Comparison of ENCODE assay signal across 9 mouse cellular contexts in genomic region chr12:77039295-77039952, GRCm38 (mm10).
DNase-seq lines count a peak whose midpoint lies in the region; ATAC-seq lines count a peak whose summit lies in the region.
"Had no signal": no experiment of that assay in that cellular context is flagged by ENCODE, and none has a peak within 500 bp of the region (broad histone marks: within the 10 kb centered on the region; RNA-seq: fewer than 3 reads in every experiment).

No protein-coding gene starts in this region.

- no peak overlapping the region for H3K27ac ChIP-seq in forebrain, embryonic 14.5 days (ENCODE audit: low read depth, low read length)
- H3K27ac ChIP-seq in forebrain, embryonic 15.5 days (replicated peaks) = no peak overlapping the region
- no peak overlapping the region for H3K27ac ChIP-seq in neural tube, embryonic 15.5 days (replicated peaks)
- H3K27ac ChIP-seq in hindbrain, embryonic 14.5 days = no peak overlapping the region
- H3K27ac ChIP-seq: heart, embryonic 13.5 days had no signal

- H3K9me3 ChIP-seq in forebrain, embryonic 14.5 days (replicated peaks; ENCODE audit: control insufficient read depth, low read length) = no peaks in the 10 kb centered on the region
- no peaks in the 10 kb centered on the region for H3K9me3 ChIP-seq in forebrain, embryonic 15.5 days
- no peaks in the 10 kb centered on the region for H3K9me3 ChIP-seq in neural tube, embryonic 15.5 days (replicated peaks)
- no peaks in the 10 kb centered on the region for H3K9me3 ChIP-seq in hindbrain, embryonic 14.5 days (ENCODE audit: control insufficient read depth, low read length)
- H3K9me3 ChIP-seq: heart, embryonic 13.5 days had no signal

- H3K4me1 ChIP-seq in forebrain, embryonic 14.5 days (ENCODE audit: control insufficient read depth, insufficient read depth, low read length) = no peaks in the 10 kb centered on the region
- no peaks in the 10 kb centered on the region for H3K4me1 ChIP-seq in forebrain, embryonic 15.5 days
- H3K4me1 ChIP-seq in neural tube, embryonic 15.5 days = peaks cover 4% of the 10 kb centered on the region; the same call in 1 of the 2 replicates
- no peaks in the 10 kb centered on the region for H3K4me1 ChIP-seq in hindbrain, embryonic 14.5 days (replicated peaks; ENCODE audit: control insufficient read depth, insufficient read depth, low read length)
- H3K4me1 ChIP-seq: heart, embryonic 13.5 days had no signal

- no peak overlapping the region for H3K4me2 ChIP-seq in forebrain, embryonic 14.5 days (ENCODE audit: low read length)
- no peak overlapping the region for H3K4me2 ChIP-seq in forebrain, embryonic 15.5 days (replicated peaks)
- H3K4me2 ChIP-seq in neural tube, embryonic 15.5 days = no peak overlapping the region
- H3K4me2 ChIP-seq in hindbrain, embryonic 14.5 days (replicated peaks) = no peak overlapping the region
- H3K4me2 ChIP-seq: heart, embryonic 13.5 days had no signal

- WGBS in forebrain, embryonic 14.5 days = 82% methylated on average over 17 of the region's 17 CpGs
- 75% methylated on average over 17 of the region's 17 CpGs for WGBS in forebrain, embryonic 15.5 days
- WGBS in neural tube, embryonic 15.5 days = 83% methylated on average over 17 of the region's 17 CpGs
- 83% methylated on average over 17 of the region's 17 CpGs for WGBS in hindbrain, embryonic 14.5 days

- no peaks in the 10 kb centered on the region for H3K36me3 ChIP-seq in forebrain, embryonic 14.5 days (ENCODE audit: control insufficient read depth, insufficient read depth, low read length)
- H3K36me3 ChIP-seq in forebrain, embryonic 15.5 days = no peaks in the 10 kb centered on the region
- H3K36me3 ChIP-seq in neural tube, embryonic 15.5 days = no peaks in the 10 kb centered on the region
- H3K36me3 ChIP-seq in hindbrain, embryonic 14.5 days (replicated peaks; ENCODE audit: control insufficient read depth, insufficient read depth) = no peaks in the 10 kb centered on the region
- H3K36me3 ChIP-seq: heart, embryonic 13.5 days had no signal

- H3K4me3 ChIP-seq in forebrain, embryonic 14.5 days (ENCODE audit: low read depth, low read length) = no peak overlapping the region
- H3K4me3 ChIP-seq in forebrain, embryonic 15.5 days = no peak overlapping the region
- H3K4me3 ChIP-seq in neural tube, embryonic 15.5 days (replicated peaks) = no peak overlapping the region
- no peak overlapping the region for H3K4me3 ChIP-seq in hindbrain, embryonic 14.5 days (replicated peaks; ENCODE audit: low read length)
- H3K4me3 ChIP-seq: heart, embryonic 13.5 days had no signal

- DNase-seq in forebrain, embryonic 14.5 days (ENCODE audit: low spot score) = no peak
- peak; percentile 44 to 47 for DNase-seq in right cerebral cortex, postnatal 10 days (ENCODE audit: low spot score in 2 of 2)
- DNase-seq in right cerebral cortex, postnatal 25 days = no peak
- peak; percentile 49 for DNase-seq in gastrocnemius, postnatal 14 days
- DNase-seq in natural killer cell, adult 2 months (ENCODE audit: low spot score in 2 of 2) = peak; percentile 31 to 72
- DNase-seq in hindbrain, embryonic 14.5 days (ENCODE audit: low spot score) = no peak

- no peak overlapping the region for H3K9ac ChIP-seq in forebrain, embryonic 14.5 days (ENCODE audit: low read length)
- H3K9ac ChIP-seq in forebrain, embryonic 15.5 days (replicated peaks) = no peak overlapping the region
- H3K9ac ChIP-seq in neural tube, embryonic 15.5 days (replicated peaks) = no peak overlapping the region
- H3K9ac ChIP-seq in hindbrain, embryonic 14.5 days = no peak overlapping the region
- H3K9ac ChIP-seq: heart, embryonic 13.5 days had no signal

- intact Hi-C loops in gastrocnemius, postnatal 14 days (cut with DNase I; ENCODE audit: low total_unique reads) = no loop called here

- no peaks in the 10 kb centered on the region for H3K27me3 ChIP-seq in forebrain, embryonic 14.5 days (replicated peaks; ENCODE audit: control insufficient read depth, insufficient read depth, low read length)
- H3K27me3 ChIP-seq in forebrain, embryonic 15.5 days = no peaks in the 10 kb centered on the region
- no peaks in the 10 kb centered on the region for H3K27me3 ChIP-seq in neural tube, embryonic 15.5 days (replicated peaks)
- no peaks in the 10 kb centered on the region for H3K27me3 ChIP-seq in hindbrain, embryonic 14.5 days (ENCODE audit: control insufficient read depth, insufficient read depth, low read length)
- H3K27me3 ChIP-seq: heart, embryonic 13.5 days had no signal

- peak; percentile 20; the same call in 1 of the 2 replicates for ATAC-seq in forebrain, embryonic 14.5 days
- no peak for ATAC-seq in forebrain, embryonic 15.5 days (replicated peaks)
- no peak for ATAC-seq in neural tube, embryonic 15.5 days (ENCODE audit: low FRiP score)
- ATAC-seq in hindbrain, embryonic 14.5 days (ENCODE audit: low FRiP score) = no peak

Comparison
In these comparisons a context has a peak if more than half of its experiments do, and no peak if none do; other contexts are left out.
1. DNase-seq: peak in right cerebral cortex, postnatal 10 days (2 of 2), gastrocnemius, postnatal 14 days (single experiment) and natural killer cell, adult 2 months (2 of 2); none in forebrain, embryonic 14.5 days (single experiment), right cerebral cortex, postnatal 25 days (single experiment) and hindbrain, embryonic 14.5 days (single experiment).